Mouse (Mus musculus) megakaryocyte, embryonic 14.5 days (primary cell): ENCODE data around the gene Fam83b. TPM values are rescaled to one million over a fixed set of nuclear protein-coding genes. Genes with fewer than 3 reads are reported as not detected.

Experiments used
- H3K27me3 ChIP-seq: replicated peaks from 2 replicates; pipeline ENCODE3; 2012; ENCODE audit warnings: inconsistent platforms
- H3K36me3 ChIP-seq: replicated peaks from 2 replicates; pipeline ENCODE3; 2012; ENCODE audit warnings: low read length, inconsistent platforms, mixed read lengths
- H3K4me1 ChIP-seq: 2 replicates; pipeline ENCODE4 v1.6.1; 2012; ENCODE audit warnings: inconsistent platforms
- H3K4me3 ChIP-seq: replicated peaks from 2 replicates; pipeline ENCODE3; 2012; ENCODE audit warnings: moderate library complexity, mild to moderate bottlenecking, inconsistent platforms
- H3K9me3 ChIP-seq: 2 replicates; pipeline ENCODE4 v1.6.1; 2012; ENCODE audit warnings: inconsistent platforms
- FLI1 ChIP-seq: IDR thresholded peaks from 2 replicates; pipeline ENCODE4 v1.6.1; 2012; ENCODE audit warnings: low read length, inconsistent platforms, mixed read lengths
- GATA1 ChIP-seq: IDR thresholded peaks from 3 replicates; pipeline ENCODE4 v1.6.1; 2012; ENCODE audit warnings: mixed read lengths, low read length, inconsistent platforms, borderline replicate concordance
- polyA plus RNA-seq: library from polyadenylated mRNA; stranded (reverse); fragments of >175 nt; gene quantifications from 2 replicates; pipeline ENCODE4 v1.2.3, GENCODE M21; 2012; ENCODE audit warnings: low replicate concordance; ENCODE audit not compliant: insufficient read depth

Gene Fam83b
- not detected in 2 replicates for polyA plus RNA-seq

GRCm38 (mm10) chr9:76566515-76567280 is at the start of gene Fam83b:
TSS of gene Fam83b (minus strand) at chr9:76567116.
- peaks cover 9% of the 10 kb centered on the region for H3K9me3 ChIP-seq
- peaks cover 7% of the 10 kb centered on the region; the same call in 1 of the 2 replicates for H3K4me1 ChIP-seq
- peaks cover 25% of the 10 kb centered on the region for H3K27me3 ChIP-seq
- TF ChIP-seq GATA1 (no peak), FLI1 (no peak)
- H3K36me3 ChIP-seq = no peaks in the 10 kb centered on the region
- peak within 1 kb of the TSS; percentile 86 for H3K4me3 ChIP-seq

- TF ChIP-seq FLI1 = no peak
- no peak for TF ChIP-seq GATA1
- no peaks in the 10 kb centered on the region for H3K27me3 ChIP-seq
- H3K4me1 ChIP-seq = no peaks in the 10 kb centered on the region
- no peaks in the 10 kb centered on the region for H3K36me3 ChIP-seq
- H3K4me3 ChIP-seq = no peak overlapping the region
- no peaks in the 10 kb centered on the region for H3K9me3 ChIP-seq
These were observed 47.2 kb upstream of the Fam83b start for GRCm38 (mm10) chr9:76614165-76614564.

GRCm38 (mm10) chr9:76603744-76604143 is 36.8 kb upstream of the Fam83b start:
- no peak for TF ChIP-seq FLI1
- TF ChIP-seq GATA1 = no peak
- Histone ChIP-seq H3K27me3 (no peaks in the 10 kb centered on the region), H3K4me3 (no peak overlapping the region), H3K9me3 (peaks cover 12% of the 10 kb centered on the region), H3K36me3 (no peaks in the 10 kb centered on the region), H3K4me1 (no peaks in the 10 kb centered on the region)

- no peaks in the 10 kb centered on the region for H3K36me3 ChIP-seq
- peaks cover 4% of the 10 kb centered on the region; the same call in 1 of the 2 replicates for H3K9me3 ChIP-seq
- H3K4me1 ChIP-seq = no peaks in the 10 kb centered on the region
- no peak for TF ChIP-seq GATA1
- no peak for TF ChIP-seq FLI1
- no peaks in the 10 kb centered on the region for H3K27me3 ChIP-seq
- H3K4me3 ChIP-seq = no peak overlapping the region
These were observed 36.0 kb upstream of the Fam83b start for GRCm38 (mm10) chr9:76602874-76603273.

DNA sequence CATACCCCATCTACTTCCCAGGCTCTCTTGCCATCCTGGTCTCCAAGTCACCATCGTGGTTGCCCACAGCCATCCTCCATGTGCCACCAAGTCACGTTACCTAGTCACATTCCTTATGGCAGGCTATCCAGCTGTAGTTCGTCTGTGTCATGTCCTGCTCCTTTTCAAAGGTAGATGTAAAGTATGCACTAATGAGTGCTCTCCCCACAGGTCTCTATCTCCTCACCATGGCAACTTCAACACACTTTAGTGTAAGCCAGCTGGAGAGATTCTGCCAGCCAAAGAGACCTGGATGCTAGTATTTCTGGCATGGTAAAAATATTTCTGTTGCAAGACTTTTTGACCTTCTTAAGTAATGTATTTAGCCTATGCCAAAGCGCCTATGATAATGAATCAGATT is 30.5 kb upstream of the Fam83b start:
- Histone ChIP-seq H3K36me3 (no peaks in the 10 kb centered on the region), H3K27me3 (no peaks in the 10 kb centered on the region), H3K4me3 (no peak overlapping the region), H3K4me1 (no peaks in the 10 kb centered on the region), H3K9me3 (no peaks in the 10 kb centered on the region)
- TF ChIP-seq GATA1 (no peak), FLI1 (no peak)

DNA sequence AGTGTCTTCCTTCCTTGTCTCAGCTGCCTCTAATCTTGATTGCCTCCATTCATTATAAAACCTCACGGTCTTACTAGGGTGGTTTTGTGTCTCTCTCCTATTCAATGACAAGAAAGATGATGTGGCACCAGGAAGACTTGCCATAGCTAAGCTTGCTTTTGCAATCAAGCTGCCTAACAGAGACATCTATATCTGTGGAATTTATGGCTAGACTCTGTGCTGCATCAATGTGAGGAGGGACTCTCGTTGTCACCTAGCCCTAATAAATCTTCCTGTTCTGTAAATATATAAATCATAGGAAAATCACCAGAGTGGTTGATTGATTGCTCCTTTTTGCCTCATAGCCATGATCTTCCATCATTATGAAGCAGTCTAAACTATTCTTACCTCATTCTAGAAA is 26.9 kb upstream of the Fam83b start:
- Histone ChIP-seq H3K36me3 (no peaks in the 10 kb centered on the region), H3K9me3 (no peaks in the 10 kb centered on the region), H3K27me3 (no peaks in the 10 kb centered on the region), H3K4me1 (no peaks in the 10 kb centered on the region), H3K4me3 (no peak overlapping the region)
- TF ChIP-seq FLI1 (no peak), GATA1 (no peak)

GRCm38 (mm10) chr9:76583943-76584342 is 17.0 kb upstream of the Fam83b start:
- no peaks in the 10 kb centered on the region for H3K4me1 ChIP-seq
- no peak for TF ChIP-seq FLI1
- no peak for TF ChIP-seq GATA1
- no peaks in the 10 kb centered on the region for H3K9me3 ChIP-seq
- H3K36me3 ChIP-seq = no peaks in the 10 kb centered on the region
- no peaks in the 10 kb centered on the region for H3K27me3 ChIP-seq
- H3K4me3 ChIP-seq = no peak overlapping the region

GRCm38 (mm10) chr9:76581966-76582365 is 15.1 kb upstream of the Fam83b start:
- no peaks in the 10 kb centered on the region for H3K36me3 ChIP-seq
- H3K4me1 ChIP-seq = no peaks in the 10 kb centered on the region
- no peak for TF ChIP-seq FLI1
- TF ChIP-seq GATA1 = no peak
- H3K4me3 ChIP-seq = no peak overlapping the region
- no peaks in the 10 kb centered on the region for H3K27me3 ChIP-seq
- H3K9me3 ChIP-seq = no peaks in the 10 kb centered on the region

DNA sequence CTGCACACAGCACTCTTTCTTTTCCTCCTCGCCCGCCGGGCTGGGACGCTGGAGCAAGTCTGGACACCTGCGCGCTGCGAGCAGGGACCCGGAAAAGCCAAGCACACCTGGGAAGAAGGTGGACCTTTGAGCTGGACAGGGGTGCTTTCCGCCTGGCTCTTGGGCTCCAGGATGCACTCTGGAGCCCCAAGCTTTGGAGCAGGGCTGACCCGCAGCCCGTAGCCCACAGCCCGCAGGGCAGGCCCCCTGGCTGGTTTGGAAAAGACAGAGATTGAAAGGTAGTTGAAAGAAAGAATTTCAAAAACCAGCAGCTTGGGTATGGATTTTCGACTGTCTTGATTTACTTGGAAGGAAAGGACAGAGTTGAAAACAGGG is 352 bp upstream of the Fam83b start:
- Histone ChIP-seq H3K27me3 (peaks cover 25% of the 10 kb centered on the region), H3K4me3 (peak overlapping the region; percentile 86), H3K4me1 (peaks cover 7% of the 10 kb centered on the region; the same call in 1 of the 2 replicates), H3K36me3 (no peaks in the 10 kb centered on the region), H3K9me3 (peaks cover 9% of the 10 kb centered on the region; the same call in 1 of the 2 replicates)
- no peak for TF ChIP-seq GATA1
- TF ChIP-seq FLI1 = no peak

- no peak overlapping the region for H3K4me3 ChIP-seq
- peaks cover 9% of the 10 kb centered on the region for H3K9me3 ChIP-seq
- H3K36me3 ChIP-seq = no peaks in the 10 kb centered on the region
- peaks cover 7% of the 10 kb centered on the region; the same call in 1 of the 2 replicates for H3K4me1 ChIP-seq
- peaks cover 25% of the 10 kb centered on the region for H3K27me3 ChIP-seq
- TF ChIP-seq GATA1 (no peak), FLI1 (no peak)
These were observed 1.3 kb downstream of the Fam83b start for GRCm38 (mm10) chr9:76565656-76566055.

DNA sequence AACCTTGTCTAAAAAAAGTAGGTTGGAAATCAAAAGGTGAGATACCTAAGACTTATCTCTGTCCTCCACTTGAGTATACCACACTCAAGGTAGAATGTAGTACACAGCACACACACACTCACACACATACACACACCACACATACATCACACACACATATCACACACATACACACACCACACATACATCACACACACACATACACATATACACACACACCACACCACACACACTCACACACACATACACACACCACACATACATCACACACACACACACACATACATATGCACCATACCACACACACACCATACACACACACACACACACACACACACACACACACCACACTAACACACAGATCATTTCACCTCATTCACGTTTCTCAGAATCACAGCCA is 2.8 kb downstream of the Fam83b start:
- H3K27me3 ChIP-seq = peaks cover 25% of the 10 kb centered on the region
- peaks cover 7% of the 10 kb centered on the region; the same call in 1 of the 2 replicates for H3K4me1 ChIP-seq
- TF ChIP-seq FLI1 (no peak), GATA1 (no peak)
- no peak overlapping the region for H3K4me3 ChIP-seq
- H3K36me3 ChIP-seq = no peaks in the 10 kb centered on the region
- peaks cover 9% of the 10 kb centered on the region for H3K9me3 ChIP-seq
